Mouse (Mus musculus): Measurements from ENCODE around the gene Gm43518.

- TF ChIP-seq POLR2A (IDR thresholded peaks at IDR 0.05; ENCODE audit: borderline replicate concordance, low read depth, low read length) (no peak), CTCF (IDR thresholded peaks at IDR 0.05; ENCODE audit: low read depth, low read length) (no peak)
These were observed 19.3 kb downstream of the Gm43518 start for GRCm38 (mm10) chr5:123946546-123946945.
